ENCODE assay signal across 24 mouse cellular contexts in genomic region chr6:45290154-45290553, GRCm38 (mm10).
DNase-seq lines count a peak whose midpoint lies in the region; ATAC-seq and TF ChIP-seq lines count a peak whose summit lies in the region.
"Had no signal": no experiment of that assay in that cellular context is flagged by ENCODE, and none has a peak within 500 bp of the region (broad histone marks: within the 10 kb centered on the region; RNA-seq: fewer than 3 reads in every experiment).

No protein-coding gene starts in this region.

- H3K4me3 ChIP-seq in forebrain, embryonic 14.5 days (ENCODE audit: low read depth, low read length): no peak overlapping the region
- no peak overlapping the region for H3K4me3 ChIP-seq in forebrain, embryonic 10.5 days
- H3K4me3 ChIP-seq in lung, postnatal 0 days (ENCODE audit: low read depth, low read length): no peak overlapping the region
- no peak overlapping the region for H3K4me3 ChIP-seq in layer of hippocampus, adult 2 months
- no peak overlapping the region for H3K4me3 ChIP-seq in liver, postnatal 0 days (ENCODE audit: low read depth, low read length)
- H3K4me3 ChIP-seq: heart, embryonic 12.5 days; hindbrain, embryonic 15.5 days; kidney, embryonic 15.5 days; limb, embryonic 15.5 days; liver, embryonic 15.5 days; megakaryocyte, embryonic 14.5 days; myocyte had no signal

- H3K4me1 ChIP-seq in forebrain, embryonic 14.5 days (ENCODE audit: control insufficient read depth, insufficient read depth, low read length): no peaks in the 10 kb centered on the region
- H3K4me1 ChIP-seq in forebrain, embryonic 10.5 days: peaks cover 6% of the 10 kb centered on the region; the same call in 1 of the 2 replicates
- H3K4me1 ChIP-seq in lung, postnatal 0 days (ENCODE audit: insufficient read depth, low read depth, low read length): no peaks in the 10 kb centered on the region
- H3K4me1 ChIP-seq in liver, postnatal 0 days (ENCODE audit: insufficient read depth): no peaks in the 10 kb centered on the region
- H3K4me1 ChIP-seq: heart, embryonic 12.5 days; hindbrain, embryonic 15.5 days; kidney, embryonic 15.5 days; limb, embryonic 15.5 days; liver, embryonic 15.5 days had no signal

- TF ChIP-seq CTCF in lung, postnatal 0 days (IDR thresholded peaks at IDR 0.05): no peak
- TF ChIP-seq CTCF in layer of hippocampus, adult 2 months (conservative IDR thresholded peaks at IDR 0.05): no peak
- TF ChIP-seq CTCF in liver, postnatal 0 days (IDR thresholded peaks at IDR 0.05; ENCODE audit: low read depth): no peak

- no peak overlapping the region for H3K27ac ChIP-seq in forebrain, embryonic 14.5 days (ENCODE audit: low read depth, low read length)
- no peak overlapping the region for H3K27ac ChIP-seq in forebrain, embryonic 10.5 days
- H3K27ac ChIP-seq in lung, postnatal 0 days (ENCODE audit: low read length): no peak overlapping the region
- no peak overlapping the region for H3K27ac ChIP-seq in layer of hippocampus, adult 2 months
- no peak overlapping the region for H3K27ac ChIP-seq in liver, postnatal 0 days (ENCODE audit: low read depth)
- H3K27ac ChIP-seq: hindbrain, embryonic 15.5 days; kidney, embryonic 15.5 days; limb, embryonic 15.5 days; liver, embryonic 15.5 days had no signal

- DNase-seq in forebrain, embryonic 14.5 days (ENCODE audit: low spot score): peak; percentile 25
- DNase-seq in forebrain, embryonic 10.5 days (ENCODE audit: extremely low spot score, low spot score): no peak
- DNase-seq in lung, postnatal 14 days: peak; percentile 2
- no peak for DNase-seq in lung, postnatal 0 days (ENCODE audit: low spot score)
- DNase-seq in gastrocnemius, adult 18-20 months (ENCODE audit: low spot score): peak; percentile 25
- peak; percentile 12 for DNase-seq in lung, postnatal 36 days
- no peak for DNase-seq in layer of hippocampus, adult 2 months (ENCODE audit: low spot score in 2 of 2)
- no peak for DNase-seq in liver, postnatal 0 days
- DNase-seq: adrenal gland, postnatal 10 days; cerebellum, adult 11 months; embryo, embryonic 11 days; heart, adult 11 months; midbrain, embryonic 14.5 days; thymus, postnatal 14 days had no signal

- no peaks in the 10 kb centered on the region for H3K36me3 ChIP-seq in forebrain, embryonic 14.5 days (ENCODE audit: control insufficient read depth, insufficient read depth, low read length)
- H3K36me3 ChIP-seq in forebrain, embryonic 10.5 days (replicated peaks): no peaks in the 10 kb centered on the region
- no peaks in the 10 kb centered on the region for H3K36me3 ChIP-seq in lung, postnatal 0 days (ENCODE audit: insufficient read depth, low read length)
- H3K36me3 ChIP-seq in liver, postnatal 0 days (replicated peaks; ENCODE audit: insufficient read depth, low read length): no peaks in the 10 kb centered on the region
- H3K36me3 ChIP-seq: G1E; heart, embryonic 12.5 days; hindbrain, embryonic 15.5 days; kidney, embryonic 15.5 days; limb, embryonic 15.5 days; liver, embryonic 15.5 days had no signal

- WGBS in forebrain, embryonic 14.5 days: 93% methylated on average over 1 of the region's 1 CpGs
- WGBS in forebrain, embryonic 10.5 days: 84% methylated on average over 1 of the region's 1 CpGs
- 62% methylated on average over 1 of the region's 1 CpGs for WGBS in lung, postnatal 0 days
- 74% methylated on average over 1 of the region's 1 CpGs for WGBS in liver, postnatal 0 days (ENCODE audit: insufficient replicate concordance)

- no peak overlapping the region for H3K9ac ChIP-seq in forebrain, embryonic 14.5 days (ENCODE audit: low read length)
- H3K9ac ChIP-seq in lung, postnatal 0 days (replicated peaks; ENCODE audit: low read depth): no peak overlapping the region
- no peak overlapping the region for H3K9ac ChIP-seq in liver, postnatal 0 days (replicated peaks)
- H3K9ac ChIP-seq: heart, embryonic 12.5 days; hindbrain, embryonic 15.5 days; kidney, embryonic 15.5 days; limb, embryonic 15.5 days; liver, embryonic 15.5 days had no signal

- H3K4me2 ChIP-seq in forebrain, embryonic 14.5 days (ENCODE audit: low read length): no peak overlapping the region
- H3K4me2 ChIP-seq in lung, postnatal 0 days (replicated peaks; ENCODE audit: low read depth, low read length): no peak overlapping the region
- H3K4me2 ChIP-seq in liver, postnatal 0 days (ENCODE audit: low read depth, low read length): no peak overlapping the region
- H3K4me2 ChIP-seq: heart, embryonic 12.5 days; hindbrain, embryonic 15.5 days; kidney, embryonic 15.5 days; limb, embryonic 15.5 days; liver, embryonic 15.5 days had no signal

- no peak for TF ChIP-seq EP300 in lung, postnatal 0 days (IDR thresholded peaks at IDR 0.05)
- no peak for TF ChIP-seq EP300 in liver, postnatal 0 days (IDR thresholded peaks at IDR 0.05; ENCODE audit: low read depth)

- ATAC-seq in forebrain, embryonic 14.5 days: no peak
- ATAC-seq in lung, postnatal 0 days: no peak
- no peak for ATAC-seq in liver, postnatal 0 days
- ATAC-seq: activated CD4-positive, CD25-positive, alpha-beta regulatory T cell, adult 4 months; intestine, embryonic 16.5 days had no signal

- no peaks in the 10 kb centered on the region for H3K27me3 ChIP-seq in forebrain, embryonic 14.5 days (replicated peaks; ENCODE audit: control insufficient read depth, insufficient read depth, low read length)
- H3K27me3 ChIP-seq in forebrain, embryonic 10.5 days (ENCODE audit: poor library complexity, severe bottlenecking): no peaks in the 10 kb centered on the region
- H3K27me3 ChIP-seq in lung, postnatal 0 days (replicated peaks; ENCODE audit: insufficient read depth, low read length): no peaks in the 10 kb centered on the region
- no peaks in the 10 kb centered on the region for H3K27me3 ChIP-seq in liver, postnatal 0 days (ENCODE audit: insufficient read depth, low read length)
- H3K27me3 ChIP-seq: heart, embryonic 12.5 days; hindbrain, embryonic 15.5 days; kidney, embryonic 15.5 days; limb, embryonic 15.5 days; liver, embryonic 15.5 days; megakaryocyte, embryonic 14.5 days had no signal

- no peaks in the 10 kb centered on the region for H3K9me3 ChIP-seq in forebrain, embryonic 14.5 days (replicated peaks; ENCODE audit: control insufficient read depth, low read length)
- H3K9me3 ChIP-seq in forebrain, embryonic 10.5 days: no peaks in the 10 kb centered on the region
- H3K9me3 ChIP-seq in lung, postnatal 0 days (ENCODE audit: low read length): no peaks in the 10 kb centered on the region
- H3K9me3 ChIP-seq in liver, postnatal 0 days (ENCODE audit: low read length): no peaks in the 10 kb centered on the region
- H3K9me3 ChIP-seq: G1E; heart, embryonic 12.5 days; hindbrain, embryonic 15.5 days; kidney, embryonic 15.5 days; limb, embryonic 15.5 days; liver, embryonic 15.5 days; megakaryocyte, embryonic 14.5 days had no signal

Comparison
In these comparisons a context has a peak if more than half of its experiments do, and no peak if none do; other contexts are left out.
1. DNase-seq: peak in forebrain, embryonic 14.5 days (single experiment), lung, postnatal 14 days (single experiment), gastrocnemius, adult 18-20 months (single experiment) and lung, postnatal 36 days (single experiment); none in forebrain, embryonic 10.5 days (single experiment), lung, postnatal 0 days (single experiment), layer of hippocampus, adult 2 months (0 of 2) and liver, postnatal 0 days (single experiment).